Mouse (Mus musculus): Measurements from ENCODE around the gene Dpf3. TPM values are rescaled to one million over a fixed set of nuclear protein-coding genes. Genes with fewer than 3 reads are reported as not detected.

The Dpf3 gene
- polyA plus RNA-seq, 1 experiment from 2014 or later, result 13.0 TPM

GRCm38 (mm10) chr12:83283591-83284320 is 203.8 kb downstream of the Dpf3 start:
- H3K4me1 ChIP-seq (replicated peaks; ENCODE audit: control insufficient read depth, insufficient read depth, low read length), result no peaks in the 10 kb centered on the region
- H3K4me3 ChIP-seq (ENCODE audit: low read depth, low read length), result no peak overlapping the region
- ATAC-seq (replicated peaks; ENCODE audit: low FRiP score), result no peak
- H3K9me3 ChIP-seq (ENCODE audit: control insufficient read depth, low read length), result no peaks in the 10 kb centered on the region
- 88% methylated on average over 6 of the region's 6 CpGs for WGBS
- no peaks in the 10 kb centered on the region for H3K36me3 ChIP-seq (ENCODE audit: control insufficient read depth, insufficient read depth, low read length)
- H3K4me2 ChIP-seq, result no peak overlapping the region
- H3K9ac ChIP-seq (ENCODE audit: low read depth, low read length), result no peak overlapping the region
- DNase-seq (ENCODE audit: low spot score), result no peak
- H3K27ac ChIP-seq (ENCODE audit: low read depth, low read length), result no peak overlapping the region
- no peaks in the 10 kb centered on the region for H3K27me3 ChIP-seq (replicated peaks; ENCODE audit: control insufficient read depth, insufficient read depth, low read length)

- no peaks in the 10 kb centered on the region for H3K27me3 ChIP-seq (replicated peaks; ENCODE audit: control insufficient read depth, insufficient read depth, low read length)
- H3K4me2 ChIP-seq, result no peak overlapping the region
- 0 out of 2 replicates have a peak overlapping the region, but pooled peaks have one; percentile 6 for H3K9ac ChIP-seq (ENCODE audit: low read depth, low read length)
- ATAC-seq (replicated peaks; ENCODE audit: low FRiP score) (no peak), DNase-seq (ENCODE audit: low spot score) (no peak)
- 70% methylated on average over 11 of the region's 11 CpGs for WGBS
- H3K4me3 ChIP-seq (ENCODE audit: low read depth, low read length), result no peak overlapping the region
- H3K36me3 ChIP-seq (ENCODE audit: control insufficient read depth, insufficient read depth, low read length), result no peaks in the 10 kb centered on the region
- H3K9me3 ChIP-seq (ENCODE audit: control insufficient read depth, low read length), result no peaks in the 10 kb centered on the region
- no peak overlapping the region for H3K27ac ChIP-seq (ENCODE audit: low read depth, low read length)
- H3K4me1 ChIP-seq (replicated peaks; ENCODE audit: control insufficient read depth, insufficient read depth, low read length), result peaks cover 4% of the 10 kb centered on the region; the same call in 1 of the 2 replicates
Measured at GRCm38 (mm10) chr12:83277537-83278441, 209.7 kb downstream of the Dpf3 start.

- WGBS, result 76% methylated on average over 3 of the region's 3 CpGs
- no peaks in the 10 kb centered on the region for H3K27me3 ChIP-seq (replicated peaks; ENCODE audit: control insufficient read depth, insufficient read depth, low read length)
- no peaks in the 10 kb centered on the region for H3K9me3 ChIP-seq (ENCODE audit: control insufficient read depth, low read length)
- DNase-seq (ENCODE audit: low spot score), result no peak
- H3K36me3 ChIP-seq (ENCODE audit: control insufficient read depth, insufficient read depth, low read length), result no peaks in the 10 kb centered on the region
- H3K9ac ChIP-seq (ENCODE audit: low read depth, low read length), result no peak overlapping the region
- no peak overlapping the region for H3K4me2 ChIP-seq
- no peak overlapping the region for H3K4me3 ChIP-seq (ENCODE audit: low read depth, low read length)
- ATAC-seq (replicated peaks; ENCODE audit: low FRiP score), result no peak
- no peaks in the 10 kb centered on the region for H3K4me1 ChIP-seq (replicated peaks; ENCODE audit: control insufficient read depth, insufficient read depth, low read length)
- no peak overlapping the region for H3K27ac ChIP-seq (ENCODE audit: low read depth, low read length)
Measured at GRCm38 (mm10) chr12:83271215-83271614, 216.3 kb downstream of the Dpf3 start.

- no peaks in the 10 kb centered on the region for H3K4me1 ChIP-seq (replicated peaks; ENCODE audit: control insufficient read depth, insufficient read depth, low read length)
- WGBS, result 76% methylated on average over 11 of the region's 11 CpGs
- H3K36me3 ChIP-seq (ENCODE audit: control insufficient read depth, insufficient read depth, low read length), result no peaks in the 10 kb centered on the region
- DNase-seq (ENCODE audit: low spot score) (no peak), ATAC-seq (replicated peaks; ENCODE audit: low FRiP score) (no peak)
- no peak overlapping the region for H3K27ac ChIP-seq (ENCODE audit: low read depth, low read length)
- H3K4me3 ChIP-seq (ENCODE audit: low read depth, low read length), result no peak overlapping the region
- no peaks in the 10 kb centered on the region for H3K9me3 ChIP-seq (ENCODE audit: control insufficient read depth, low read length)
- no peak overlapping the region for H3K9ac ChIP-seq (ENCODE audit: low read depth, low read length)
- no peak overlapping the region for H3K4me2 ChIP-seq
- H3K27me3 ChIP-seq (replicated peaks; ENCODE audit: control insufficient read depth, insufficient read depth, low read length), result no peaks in the 10 kb centered on the region
Measured at GRCm38 (mm10) chr12:83268504-83268922, 219.0 kb downstream of the Dpf3 start.

- H3K4me2 ChIP-seq, result no peak overlapping the region
- DNase-seq (ENCODE audit: low spot score) (no peak), ATAC-seq (replicated peaks; ENCODE audit: low FRiP score) (no peak)
- no peaks in the 10 kb centered on the region for H3K9me3 ChIP-seq (ENCODE audit: control insufficient read depth, low read length)
- no peaks in the 10 kb centered on the region for H3K27me3 ChIP-seq (replicated peaks; ENCODE audit: control insufficient read depth, insufficient read depth, low read length)
- no peak overlapping the region for H3K27ac ChIP-seq (ENCODE audit: low read depth, low read length)
- H3K4me3 ChIP-seq (ENCODE audit: low read depth, low read length), result no peak overlapping the region
- H3K36me3 ChIP-seq (ENCODE audit: control insufficient read depth, insufficient read depth, low read length), result no peaks in the 10 kb centered on the region; the same call in 1 of the 2 replicates
- H3K9ac ChIP-seq (ENCODE audit: low read depth, low read length), result no peak overlapping the region
- WGBS, result 75% methylated on average over 2 of the region's 2 CpGs
- H3K4me1 ChIP-seq (replicated peaks; ENCODE audit: control insufficient read depth, insufficient read depth, low read length), result no peaks in the 10 kb centered on the region
Measured at GRCm38 (mm10) chr12:83260540-83260939, 227.0 kb downstream of the Dpf3 start.

GRCm38 (mm10) chr12:83254399-83254798 is 233.1 kb downstream of the Dpf3 start:
- Histone ChIP-seq H3K9ac (ENCODE audit: low read depth, low read length) (no peak overlapping the region), H3K4me3 (ENCODE audit: low read depth, low read length) (no peak overlapping the region), H3K27ac (ENCODE audit: low read depth, low read length) (no peak overlapping the region), H3K27me3 (replicated peaks; ENCODE audit: control insufficient read depth, insufficient read depth, low read length) (no peaks in the 10 kb centered on the region), H3K36me3 (ENCODE audit: control insufficient read depth, insufficient read depth, low read length) (no peaks in the 10 kb centered on the region), H3K4me2 (no peak overlapping the region), H3K4me1 (replicated peaks; ENCODE audit: control insufficient read depth, insufficient read depth, low read length) (no peaks in the 10 kb centered on the region), H3K9me3 (ENCODE audit: control insufficient read depth, low read length) (no peaks in the 10 kb centered on the region)
- ATAC-seq (replicated peaks; ENCODE audit: low FRiP score) (no peak), DNase-seq (ENCODE audit: low spot score) (no peak)
- 78% methylated on average over 4 of the region's 4 CpGs for WGBS

GRCm38 (mm10) chr12:83249066-83249465 is 238.4 kb downstream of the Dpf3 start:
- Histone ChIP-seq H3K4me3 (ENCODE audit: low read depth, low read length) (no peak overlapping the region), H3K9ac (ENCODE audit: low read depth, low read length) (no peak overlapping the region), H3K27ac (ENCODE audit: low read depth, low read length) (no peak overlapping the region), H3K36me3 (ENCODE audit: control insufficient read depth, insufficient read depth, low read length) (no peaks in the 10 kb centered on the region), H3K4me1 (replicated peaks; ENCODE audit: control insufficient read depth, insufficient read depth, low read length) (no peaks in the 10 kb centered on the region), H3K4me2 (no peak overlapping the region), H3K9me3 (ENCODE audit: control insufficient read depth, low read length) (no peaks in the 10 kb centered on the region), H3K27me3 (replicated peaks; ENCODE audit: control insufficient read depth, insufficient read depth, low read length) (no peaks in the 10 kb centered on the region)
- WGBS, result 73% methylated on average over 3 of the region's 3 CpGs
- DNase-seq (ENCODE audit: low spot score), result no peak
- ATAC-seq (replicated peaks; ENCODE audit: low FRiP score), result no peak

GRCm38 (mm10) chr12:83248636-83249035 is 238.9 kb downstream of the Dpf3 start:
- Histone ChIP-seq H3K27ac (ENCODE audit: low read depth, low read length) (no peak overlapping the region), H3K4me1 (replicated peaks; ENCODE audit: control insufficient read depth, insufficient read depth, low read length) (no peaks in the 10 kb centered on the region), H3K36me3 (ENCODE audit: control insufficient read depth, insufficient read depth, low read length) (no peaks in the 10 kb centered on the region), H3K4me3 (ENCODE audit: low read depth, low read length) (no peak overlapping the region), H3K4me2 (no peak overlapping the region), H3K9me3 (ENCODE audit: control insufficient read depth, low read length) (no peaks in the 10 kb centered on the region), H3K27me3 (replicated peaks; ENCODE audit: control insufficient read depth, insufficient read depth, low read length) (no peaks in the 10 kb centered on the region), H3K9ac (ENCODE audit: low read depth, low read length) (no peak overlapping the region)
- ATAC-seq (replicated peaks; ENCODE audit: low FRiP score), result no peak
- DNase-seq (ENCODE audit: low spot score), result no peak
- 71% methylated on average over 2 of the region's 2 CpGs for WGBS
